Mouse (Mus musculus) megakaryocyte, embryonic 14.5 days (primary cell): ENCODE data around the gene Ak4. TPM values are rescaled to one million over a fixed set of nuclear protein-coding genes. Genes with fewer than 3 reads are reported as not detected.

Source experiments
- H3K27me3 ChIP-seq: replicated peaks from 2 replicates; pipeline ENCODE3; 2012; ENCODE audit warnings: inconsistent platforms
- H3K36me3 ChIP-seq: replicated peaks from 2 replicates; pipeline ENCODE3; 2012; ENCODE audit warnings: low read length, inconsistent platforms, mixed read lengths
- H3K4me1 ChIP-seq: 2 replicates; pipeline ENCODE4 v1.6.1; 2012; ENCODE audit warnings: inconsistent platforms
- H3K4me3 ChIP-seq: replicated peaks from 2 replicates; pipeline ENCODE3; 2012; ENCODE audit warnings: moderate library complexity, mild to moderate bottlenecking, inconsistent platforms
- H3K9me3 ChIP-seq: 2 replicates; pipeline ENCODE4 v1.6.1; 2012; ENCODE audit warnings: inconsistent platforms
- FLI1 ChIP-seq: IDR thresholded peaks from 2 replicates; pipeline ENCODE4 v1.6.1; 2012; ENCODE audit warnings: low read length, inconsistent platforms, mixed read lengths
- GATA1 ChIP-seq: IDR thresholded peaks from 3 replicates; pipeline ENCODE4 v1.6.1; 2012; ENCODE audit warnings: mixed read lengths, low read length, inconsistent platforms, borderline replicate concordance
- polyA plus RNA-seq: library from polyadenylated mRNA; stranded (reverse); fragments of >175 nt; gene quantifications from 2 replicates; pipeline ENCODE4 v1.2.3, GENCODE M21; 2012; ENCODE audit warnings: low replicate concordance; ENCODE audit not compliant: insufficient read depth

Ak4 gene
- polyA plus RNA-seq, 1 experiment: 14.3 TPM

- Histone ChIP-seq H3K9me3 (no peaks in the 10 kb centered on the region), H3K4me1 (peaks cover 25% of the 10 kb centered on the region), H3K36me3 (peaks cover 82% of the 10 kb centered on the region), H3K27me3 (no peaks in the 10 kb centered on the region), H3K4me3 (no peak overlapping the region)
- TF ChIP-seq GATA1 (no peak), FLI1 (no peak)
Observed at GRCm38 (mm10) chr4:101452829-101453228, 33.8 kb downstream of the Ak4 start.

GRCm38 (mm10) chr4:101457176-101457575, 38.1 kb downstream of the Ak4 start:
- no peak for TF ChIP-seq GATA1
- TF ChIP-seq FLI1: no peak
- Histone ChIP-seq H3K27me3 (no peaks in the 10 kb centered on the region), H3K36me3 (peaks cover 70% of the 10 kb centered on the region), H3K4me3 (no peak overlapping the region), H3K9me3 (no peaks in the 10 kb centered on the region), H3K4me1 (peaks cover 17% of the 10 kb centered on the region)

- peaks cover 17% of the 10 kb centered on the region for H3K4me1 ChIP-seq
- H3K27me3 ChIP-seq: no peaks in the 10 kb centered on the region
- H3K36me3 ChIP-seq: peaks cover 70% of the 10 kb centered on the region
- TF ChIP-seq FLI1 (no peak), GATA1 (no peak)
- no peak overlapping the region for H3K4me3 ChIP-seq
- no peaks in the 10 kb centered on the region for H3K9me3 ChIP-seq
Observed at GRCm38 (mm10) chr4:101458341-101458740, 39.3 kb downstream of the Ak4 start.

- Histone ChIP-seq H3K9me3 (no peaks in the 10 kb centered on the region), H3K27me3 (no peaks in the 10 kb centered on the region), H3K4me1 (peaks cover 17% of the 10 kb centered on the region), H3K4me3 (no peak overlapping the region), H3K36me3 (peaks cover 65% of the 10 kb centered on the region)
- TF ChIP-seq GATA1 (no peak), FLI1 (no peak)
Observed at GRCm38 (mm10) chr4:101459358-101459757, 40.3 kb downstream of the Ak4 start.

GRCm38 (mm10) chr4:101460114-101460513, 41.0 kb downstream of the Ak4 start:
- H3K36me3 ChIP-seq: peaks cover 67% of the 10 kb centered on the region
- no peak overlapping the region for H3K4me3 ChIP-seq
- H3K4me1 ChIP-seq: peaks cover 13% of the 10 kb centered on the region
- no peaks in the 10 kb centered on the region for H3K9me3 ChIP-seq
- H3K27me3 ChIP-seq: no peaks in the 10 kb centered on the region
- no peak for TF ChIP-seq FLI1
- no peak for TF ChIP-seq GATA1

GRCm38 (mm10) chr4:101462065-101462464, 43.0 kb downstream of the Ak4 start:
- Histone ChIP-seq H3K4me1 (peaks cover 18% of the 10 kb centered on the region), H3K36me3 (peaks cover 74% of the 10 kb centered on the region), H3K4me3 (no peak overlapping the region), H3K9me3 (no peaks in the 10 kb centered on the region), H3K27me3 (no peaks in the 10 kb centered on the region)
- TF ChIP-seq GATA1 (no peak), FLI1 (no peak)

GRCm38 (mm10) chr4:101466264-101466663, 47.2 kb downstream of the Ak4 start:
- peaks cover 8% of the 10 kb centered on the region for H3K4me1 ChIP-seq
- TF ChIP-seq FLI1: no peak
- no peak for TF ChIP-seq GATA1
- no peaks in the 10 kb centered on the region for H3K9me3 ChIP-seq
- no peaks in the 10 kb centered on the region for H3K27me3 ChIP-seq
- no peak overlapping the region for H3K4me3 ChIP-seq
- H3K36me3 ChIP-seq: peaks cover 53% of the 10 kb centered on the region

- Histone ChIP-seq H3K9me3 (peaks cover 6% of the 10 kb centered on the region; the same call in 1 of the 2 replicates), H3K27me3 (no peaks in the 10 kb centered on the region), H3K4me1 (peaks cover 8% of the 10 kb centered on the region), H3K36me3 (peaks cover 31% of the 10 kb centered on the region), H3K4me3 (no peak overlapping the region)
- TF ChIP-seq GATA1 (no peak), FLI1 (no peak)
Observed at GRCm38 (mm10) chr4:101469242-101469641, 50.2 kb downstream of the Ak4 start.

- Histone ChIP-seq H3K27me3 (no peaks in the 10 kb centered on the region), H3K4me1 (peaks cover 8% of the 10 kb centered on the region), H3K9me3 (peaks cover 11% of the 10 kb centered on the region; the same call in 1 of the 2 replicates), H3K4me3 (no peak overlapping the region), H3K36me3 (peaks cover 19% of the 10 kb centered on the region)
- no peak for TF ChIP-seq FLI1
- no peak for TF ChIP-seq GATA1
Observed at GRCm38 (mm10) chr4:101470543-101470942, 51.5 kb downstream of the Ak4 start.

GRCm38 (mm10) chr4:101472767-101473166, 53.7 kb downstream of the Ak4 start:
- Histone ChIP-seq H3K4me3 (no peak overlapping the region), H3K9me3 (peaks cover 19% of the 10 kb centered on the region), H3K27me3 (no peaks in the 10 kb centered on the region), H3K4me1 (no peaks in the 10 kb centered on the region), H3K36me3 (no peaks in the 10 kb centered on the region)
- no peak for TF ChIP-seq FLI1
- TF ChIP-seq GATA1: no peak
